Mouse (Mus musculus): Measurements from ENCODE around the gene Kmt2e.

DNA sequence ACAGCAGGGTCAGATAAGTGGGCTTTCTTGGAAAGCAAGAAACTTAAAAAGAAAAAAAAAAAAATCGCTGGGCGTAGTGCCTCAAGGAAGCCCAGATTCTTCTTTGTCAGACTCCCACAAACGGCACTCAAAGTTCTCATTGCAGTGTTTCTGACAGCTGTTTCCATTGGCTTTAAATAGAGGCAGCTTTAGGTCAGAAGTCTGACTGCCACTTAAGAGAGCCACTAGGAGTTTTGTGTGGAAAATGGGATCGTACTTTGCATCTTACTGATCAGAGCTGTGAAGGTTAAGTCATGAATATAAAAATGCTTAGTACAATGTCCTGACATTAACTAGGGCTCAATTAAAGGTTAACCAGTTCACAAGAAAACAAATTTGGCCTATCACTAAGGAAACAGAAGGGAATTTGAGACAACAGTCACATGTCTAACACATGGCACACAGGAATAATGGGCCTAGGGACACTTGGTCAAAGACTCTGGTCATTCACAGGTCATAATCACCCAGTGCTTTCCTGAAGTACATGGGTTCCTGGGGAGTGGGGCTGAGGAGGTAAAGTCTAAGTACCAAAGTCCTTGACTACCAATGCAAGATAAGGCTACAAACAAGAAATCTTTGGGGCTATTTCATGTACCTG, 19.6 kb upstream of the Kmt2e start:
- no peak for TF ChIP-seq CTCF (IDR thresholded peaks at IDR 0.05; ENCODE audit: low read depth)
- TF ChIP-seq EP300 (optimal IDR thresholded peaks at IDR 0.05), result no peak
